Mouse (Mus musculus) right cerebral cortex, adult 2 months (tissue): ENCODE results near the gene Plin3.

Source experiments
- DNase-seq, 2 experiments: peaks; one replicate each; pipeline ENCODE4 v3.0.0; 2021 to 2022; ENCODE audit warnings: low spot score in 2 of 2

Plin3 gene

GRCm38 (mm10) chr17:56300186-56300585 is 7.5 kb upstream of the Plin3 start, which contains the start of gene Arrdc5:
Gene Arrdc5 (minus strand): TSS chr17:56300286.
- no peak for DNase-seq

GRCm38 (mm10) chr17:56298238-56298637 is 5.6 kb upstream of the Plin3 start:
- DNase-seq: no peak

DNA sequence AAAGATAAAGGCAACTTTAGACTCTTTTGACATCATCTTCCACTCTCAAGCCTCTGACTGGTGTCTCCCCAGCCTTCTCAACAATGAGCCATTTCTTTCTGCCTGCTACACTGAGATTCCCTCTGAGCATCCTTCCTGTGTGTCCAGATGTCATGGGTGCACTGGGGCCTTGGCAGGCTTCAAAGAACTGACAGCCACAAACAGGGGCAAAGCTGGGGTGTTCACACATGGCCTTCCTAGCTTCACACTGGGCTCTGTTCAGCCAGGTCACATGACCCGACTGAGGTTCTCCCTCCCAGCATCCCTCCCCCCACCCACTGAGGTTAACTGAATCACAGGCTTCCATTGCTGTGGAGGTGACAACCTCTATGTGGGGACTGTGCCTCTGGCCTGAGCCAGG is 3.5 kb upstream of the Plin3 start:
- DNase-seq: no peak

GRCm38 (mm10) chr17:56294241-56294640 is 1.6 kb upstream of the Plin3 start:
- peak in 1 of 2 experiments; percentile 28 for DNase-seq

DNA sequence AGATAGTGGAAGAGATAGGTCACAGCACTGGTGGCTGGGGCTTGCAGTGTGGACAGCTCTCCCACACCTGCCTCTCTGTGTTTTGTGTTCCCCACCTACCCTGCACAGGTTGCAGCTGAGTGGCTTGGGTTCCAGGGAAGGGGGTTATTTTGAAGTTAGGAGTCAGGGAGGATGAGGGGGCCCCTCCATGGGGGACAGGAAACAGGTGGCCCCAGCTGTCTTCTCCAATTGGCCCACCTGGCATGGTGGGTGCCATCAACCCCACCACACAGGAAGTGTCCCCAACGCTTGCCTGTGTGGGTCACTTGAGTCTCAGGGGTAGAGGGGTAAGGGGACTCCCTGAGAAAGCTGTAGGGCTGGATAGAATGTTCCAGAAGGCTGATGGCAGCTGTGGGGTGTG is 618 bp upstream of the Plin3 start:
- DNase-seq: no peak

GRCm38 (mm10) chr17:56291826-56292475 is 722 bp downstream of the Plin3 start:
- no peak for DNase-seq

DNA sequence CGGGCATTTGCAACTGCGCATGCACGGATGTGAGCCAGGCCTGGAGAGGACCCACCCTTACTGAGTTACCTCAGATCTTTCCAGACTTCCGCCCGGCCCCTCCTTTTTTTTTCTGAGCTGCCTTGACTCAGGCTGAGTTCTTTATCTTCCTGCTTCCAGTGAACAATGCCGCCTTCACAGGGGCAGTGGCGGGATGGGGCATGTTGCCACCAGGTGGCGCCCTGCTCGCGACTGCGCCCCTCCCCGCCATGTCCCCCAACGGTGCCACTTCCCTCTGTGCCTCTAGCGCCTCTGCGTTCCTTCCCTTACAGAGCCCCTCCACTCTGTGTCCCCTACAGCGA is 1.5 kb downstream of the Plin3 start:
- peak; percentile 49 to 61 for DNase-seq

DNA sequence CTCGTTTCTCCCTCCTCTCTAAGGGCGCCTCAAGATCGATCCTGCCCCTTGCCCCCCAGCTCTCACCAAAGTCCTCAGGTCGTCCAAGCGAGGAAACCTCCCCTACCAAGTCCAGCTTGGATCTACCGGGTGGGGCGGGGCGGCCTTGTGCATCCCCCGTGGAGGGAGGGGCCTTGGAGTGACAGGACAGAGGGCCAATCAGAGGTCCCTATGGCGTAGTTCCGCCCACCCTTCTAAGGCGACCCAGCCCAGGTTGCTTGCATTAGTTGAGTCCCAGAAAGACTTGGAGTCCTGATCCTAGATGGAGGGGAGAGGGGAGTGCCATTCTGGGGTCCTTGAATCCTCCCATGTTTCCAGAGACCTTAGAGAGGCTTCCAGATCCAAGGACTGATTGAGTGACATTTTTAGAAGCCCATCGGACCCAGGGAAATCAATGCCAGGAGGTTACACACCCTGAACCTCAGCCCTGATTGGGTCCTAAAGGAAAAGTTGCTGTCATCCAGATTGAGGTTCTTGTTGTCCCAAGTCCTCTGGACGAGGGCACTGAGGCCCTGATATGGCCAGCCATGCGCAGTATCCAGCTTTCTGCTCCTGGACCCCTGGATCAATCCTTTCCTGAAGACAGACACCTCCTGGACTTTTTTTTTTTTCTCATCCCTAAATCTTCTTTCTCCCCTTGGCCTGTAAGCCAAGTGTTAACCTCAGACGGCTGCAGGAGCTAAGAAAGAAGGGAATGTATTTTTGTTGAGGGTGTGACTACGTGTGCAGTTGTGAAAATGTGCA is 2.1 kb downstream of the Plin3 start:
- peak; percentile 57 to 59 for DNase-seq

GRCm38 (mm10) chr17:56289371-56290331 is 3.0 kb downstream of the Plin3 start:
- DNase-seq: no peak

DNA sequence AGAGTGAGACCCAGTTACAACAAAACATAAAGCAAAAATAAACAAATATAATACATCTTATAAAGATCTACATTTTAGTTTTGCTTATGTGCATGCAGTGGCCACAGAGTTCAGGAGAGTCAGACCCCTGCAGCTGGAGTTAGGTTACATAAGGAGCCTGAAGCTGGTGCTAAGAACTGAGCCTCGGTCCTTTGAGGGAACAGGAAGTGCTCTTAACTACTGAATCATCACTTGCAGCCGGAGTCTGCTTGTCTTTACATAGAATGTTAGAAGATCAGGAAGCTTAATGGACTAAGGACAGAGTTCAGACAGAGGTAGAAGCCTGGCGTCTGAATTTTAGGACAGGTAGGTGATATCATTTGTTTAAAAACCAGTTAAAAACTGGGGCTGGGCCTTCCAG is 3.8 kb downstream of the Plin3 start:
- no peak for DNase-seq

- no peak for DNase-seq
Observed at GRCm38 (mm10) chr17:56287830-56288229, 4.8 kb downstream of the Plin3 start.

GRCm38 (mm10) chr17:56285995-56286394 is 6.7 kb downstream of the Plin3 start:
- DNase-seq: no peak

- DNase-seq: peak; percentile 58 to 59
Observed at GRCm38 (mm10) chr17:56283316-56283715, 9.4 kb downstream of the Plin3 start.

DNA sequence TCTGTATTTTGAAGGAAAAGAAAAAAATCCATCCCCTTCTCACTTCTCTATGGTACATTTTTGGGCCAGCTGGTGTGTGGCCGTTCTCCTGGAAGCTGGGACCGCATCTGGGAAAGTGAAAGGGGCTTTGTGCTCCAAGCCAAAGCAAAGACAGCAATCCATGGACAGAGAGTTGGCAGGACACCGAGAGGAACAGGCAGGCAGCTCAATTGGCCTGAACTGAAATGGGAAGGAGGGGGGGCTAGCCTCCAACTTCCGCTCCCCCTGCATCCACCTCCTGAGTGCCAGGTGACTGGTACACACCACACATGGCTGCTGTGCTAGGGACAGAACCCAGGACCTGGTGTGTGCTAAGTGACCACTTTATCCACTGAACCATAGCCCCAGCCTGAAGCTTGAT is 9.9 kb downstream of the Plin3 start:
- no peak for DNase-seq

GRCm38 (mm10) chr17:56281193-56281592 is 11.5 kb downstream of the Plin3 start:
- no peak for DNase-seq

DNA sequence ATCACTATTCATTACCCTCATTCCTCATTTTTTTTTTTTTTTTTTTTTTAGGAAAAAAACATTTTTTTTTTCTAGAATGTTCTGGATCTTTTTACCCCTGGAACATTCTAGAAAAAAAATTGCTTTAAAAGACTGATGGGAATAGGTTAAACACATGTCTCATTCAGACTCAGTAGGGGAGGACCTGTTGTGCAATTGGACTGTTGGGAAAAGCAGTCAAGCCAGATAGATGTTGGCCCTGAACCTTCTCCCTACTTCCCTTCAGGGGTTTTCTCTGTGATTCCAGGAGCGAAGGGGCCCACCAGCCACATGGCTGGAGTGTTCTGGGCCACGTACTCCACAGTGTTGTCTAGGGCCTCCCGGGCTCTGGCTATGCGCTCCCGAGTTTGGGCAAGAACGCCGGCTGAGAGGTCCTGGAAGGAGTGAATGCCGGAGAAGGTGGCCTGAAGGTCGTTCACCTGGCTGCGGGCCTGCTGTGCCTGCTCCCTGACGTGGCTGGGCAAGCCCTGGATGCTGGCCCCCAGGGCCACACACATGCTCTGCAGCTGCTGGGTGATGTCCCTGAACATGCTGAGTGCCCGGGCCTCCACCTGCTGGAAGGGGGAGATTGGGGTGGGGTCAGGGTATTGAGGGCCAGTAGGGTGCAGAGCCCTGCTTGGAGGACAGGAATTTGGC is 13.1 kb downstream of the Plin3 start:
- no peak for DNase-seq

- no peak for DNase-seq
Observed at GRCm38 (mm10) chr17:56278340-56278739, 14.3 kb downstream of the Plin3 start.

DNA sequence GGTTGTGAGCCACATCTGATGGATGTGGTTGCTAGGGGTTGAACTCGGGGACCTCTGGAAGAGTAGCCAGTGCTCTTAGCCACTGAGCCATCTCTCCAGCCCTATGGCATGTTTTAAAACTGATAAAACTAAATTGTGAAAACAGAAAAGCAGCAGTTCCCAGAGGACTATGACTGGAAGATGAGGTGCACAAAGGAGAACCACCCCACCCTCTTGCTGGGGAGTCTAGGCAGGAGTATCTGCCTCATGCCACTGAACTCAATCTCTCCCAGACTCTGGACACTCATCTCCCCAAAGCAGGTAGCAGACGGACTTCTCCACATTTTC is 15.1 kb downstream of the Plin3 start:
- no peak for DNase-seq

DNA sequence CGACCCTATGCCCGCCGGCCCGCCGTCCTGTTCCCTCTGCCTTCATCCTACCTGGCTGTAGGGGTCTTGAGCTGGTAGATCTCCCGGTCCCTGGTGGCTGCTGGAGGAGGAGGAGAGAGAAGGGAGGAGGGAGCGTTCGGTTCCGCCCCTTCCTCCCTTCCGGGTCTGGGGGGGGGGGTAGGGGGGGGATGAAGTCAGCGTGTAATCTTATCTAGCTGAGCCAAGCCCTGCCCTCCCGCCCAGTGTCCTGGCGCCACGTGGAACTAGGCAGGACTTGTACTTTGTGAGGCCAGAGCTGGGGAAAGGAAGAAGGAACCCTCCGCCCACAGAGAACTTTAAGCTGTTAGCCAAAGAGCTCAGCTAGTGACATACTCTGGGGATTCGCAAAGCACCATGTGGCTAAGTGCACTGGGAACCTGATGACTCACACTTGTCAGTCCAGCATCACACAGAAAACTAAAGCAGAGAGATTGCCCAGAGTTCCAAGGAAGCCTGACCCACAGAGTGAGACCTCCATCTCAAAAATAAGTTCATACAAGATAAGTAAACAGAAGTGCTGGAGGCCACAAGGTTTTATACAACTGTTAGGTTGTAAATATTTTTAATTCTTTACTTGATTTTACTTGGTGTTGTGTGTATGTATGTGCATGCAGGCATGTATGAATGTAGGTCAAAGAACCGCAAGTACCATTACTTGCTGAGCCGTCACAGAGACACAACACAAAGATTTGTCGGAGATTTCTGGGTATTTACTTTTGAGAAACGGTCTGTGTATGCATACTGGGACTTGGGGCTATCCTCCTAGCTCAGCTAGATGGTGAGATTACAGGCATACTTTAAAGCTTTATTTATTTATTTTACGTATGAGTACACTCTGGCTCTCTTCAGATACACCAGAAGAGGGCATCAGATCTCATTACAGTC is 15.8 kb downstream of the Plin3 start, which contains the start of gene Ticam1:
Ticam1 (minus strand) TSS at position 144 of the 924 bp plus-strand sequence.
- DNase-seq: peak; percentile 78 to 79

DNA sequence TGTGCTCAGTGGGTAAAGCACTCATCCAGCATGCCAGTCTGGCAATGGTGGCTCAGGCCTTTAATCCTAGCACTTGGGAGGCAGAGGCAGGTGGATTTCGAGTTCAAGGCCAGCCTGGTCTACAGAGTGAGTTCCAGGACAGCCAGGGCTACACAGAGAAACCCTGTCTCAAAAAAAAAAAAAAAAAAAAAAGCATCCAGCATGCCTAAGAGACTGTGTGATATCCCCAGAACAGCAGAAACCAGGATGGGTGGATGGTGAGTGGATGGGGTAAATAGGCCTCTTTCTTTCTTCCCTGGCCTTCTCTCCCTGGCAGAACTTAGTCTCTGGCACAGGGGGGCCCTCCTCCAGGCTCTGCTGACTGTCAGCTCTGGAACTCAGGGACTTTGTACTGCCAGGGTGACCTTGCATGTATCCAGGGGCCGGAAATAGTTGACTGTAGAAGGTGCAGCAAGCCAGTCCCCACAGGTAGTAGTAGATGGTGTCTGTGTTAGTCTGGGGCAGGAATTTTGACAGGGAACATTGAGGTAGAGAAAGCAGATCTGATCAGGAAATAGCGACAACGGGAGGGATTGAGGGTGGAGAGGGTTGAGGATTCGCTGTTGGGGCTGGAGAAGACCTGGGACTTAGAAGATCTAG is 16.7 kb downstream of the Plin3 start:
- DNase-seq: no peak
